In genomic region chr4:40220437-40220836, GRCm38 (mm10) we compare ENCODE assay signal across 9 mouse cellular contexts. TPM values are rescaled to one million over a fixed set of nuclear protein-coding genes. Genes with fewer than 3 reads are reported as not detected.
A peak's percentile ranks its signal among the peaks of the same experiment; 100 is the strongest.
DNase-seq lines count a peak whose midpoint lies in the region; ATAC-seq and TF ChIP-seq lines count a peak whose summit lies in the region.
"Had no signal": no experiment of that assay in that cellular context is flagged by ENCODE, and none has a peak within 500 bp of the region (broad histone marks: within the 10 kb centered on the region; RNA-seq: fewer than 3 reads in every experiment).

No protein-coding gene starts in this region.

- H3K4me1 ChIP-seq in lung, embryonic 14.5 days (ENCODE audit: insufficient read depth), result no peaks in the 10 kb centered on the region
- H3K4me1 ChIP-seq in embryonic facial prominence, embryonic 14.5 days (ENCODE audit: control insufficient read depth, insufficient read depth, low read length), result 0 out of 2 replicates have a peak, but pooled peaks cover 3% of the 10 kb centered on the region
- no peaks in the 10 kb centered on the region for H3K4me1 ChIP-seq in hindbrain, postnatal 0 days (ENCODE audit: insufficient read depth, low read length)

- H3K4me2 ChIP-seq in lung, embryonic 14.5 days, result peak overlapping the region; percentile 39; the same call in 1 of the 2 replicates
- H3K4me2 ChIP-seq in embryonic facial prominence, embryonic 14.5 days (ENCODE audit: low read depth, low read length), result no peak overlapping the region
- H3K4me2 ChIP-seq in hindbrain, postnatal 0 days (ENCODE audit: low read depth, low read length), result peak overlapping the region; percentile 21

- intact Hi-C loops in left cerebral cortex, postnatal 10 days (cut with DNase I), result no loop called here

- H3K27me3 ChIP-seq in lung, embryonic 14.5 days (ENCODE audit: insufficient read depth, low read length), result no peaks in the 10 kb centered on the region
- H3K27me3 ChIP-seq in embryonic facial prominence, embryonic 14.5 days (replicated peaks; ENCODE audit: control insufficient read depth, insufficient read depth, low read length), result peaks cover 5% of the 10 kb centered on the region; the same call in 1 of the 2 replicates
- H3K27me3 ChIP-seq in hindbrain, postnatal 0 days (ENCODE audit: insufficient read depth, low read length), result no peaks in the 10 kb centered on the region

- 15% methylated on average over 12 of the region's 12 CpGs for WGBS in lung, embryonic 14.5 days
- 22% methylated on average over 12 of the region's 12 CpGs for WGBS in embryonic facial prominence, embryonic 14.5 days
- WGBS in hindbrain, postnatal 0 days, result 22% methylated on average over 12 of the region's 12 CpGs

- peak overlapping the region; percentile 13; the same call in 1 of the 2 replicates for H3K9ac ChIP-seq in lung, embryonic 14.5 days
- H3K9ac ChIP-seq in embryonic facial prominence, embryonic 14.5 days (ENCODE audit: low read depth, low read length), result peak overlapping the region; percentile 19; the same call in 1 of the 2 replicates
- no peak overlapping the region for H3K9ac ChIP-seq in hindbrain, postnatal 0 days (replicated peaks; ENCODE audit: low read length)

- H3K27ac ChIP-seq in lung, embryonic 14.5 days (ENCODE audit: low read depth), result no peak overlapping the region
- H3K27ac ChIP-seq in embryonic facial prominence, embryonic 14.5 days (replicated peaks; ENCODE audit: low read depth, low read length), result no peak overlapping the region; the same call in 1 of the 2 replicates
- no peak overlapping the region for H3K27ac ChIP-seq in hindbrain, postnatal 0 days
- H3K27ac ChIP-seq: gastrocnemius, adult 2 months; kidney, postnatal 0 days had no signal

- ATAC-seq in lung, embryonic 14.5 days (ENCODE audit: insufficient read depth), result no peak
- ATAC-seq in embryonic facial prominence, embryonic 14.5 days (ENCODE audit: low read depth), result no peak
- ATAC-seq in hindbrain, postnatal 0 days, result no peak

- no peaks in the 10 kb centered on the region for H3K36me3 ChIP-seq in lung, embryonic 14.5 days (ENCODE audit: insufficient read depth)
- no peaks in the 10 kb centered on the region for H3K36me3 ChIP-seq in embryonic facial prominence, embryonic 14.5 days (ENCODE audit: control insufficient read depth, insufficient read depth, low read length)
- no peaks in the 10 kb centered on the region for H3K36me3 ChIP-seq in hindbrain, postnatal 0 days (ENCODE audit: insufficient read depth, low read length)

- DNase-seq in lung, embryonic 14.5 days, result no peak
- DNase-seq in lung, postnatal 14 days, result no peak
- DNase-seq in embryonic facial prominence, embryonic 14.5 days (ENCODE audit: low spot score), result no peak
- DNase-seq in hindbrain, postnatal 0 days (ENCODE audit: low spot score), result no peak
- DNase-seq in retina, embryonic 14.5 days (ENCODE audit: low spot score), result peak; percentile 16
- no peak for DNase-seq in left cerebral cortex, postnatal 10 days (ENCODE audit: extremely low spot score in 1 of 2, low spot score in 2 of 2)
- DNase-seq in natural killer cell, adult 2 months (ENCODE audit: low spot score in 2 of 2), result no peak
- DNase-seq: gastrocnemius, adult 2 months had no signal

- TF ChIP-seq CTCF in lung, embryonic 14.5 days (IDR thresholded peaks at IDR 0.05; ENCODE audit: low read depth), result no peak
- TF ChIP-seq CTCF in hindbrain, postnatal 0 days (IDR thresholded peaks at IDR 0.05; ENCODE audit: low read depth), result no peak

- no peak overlapping the region for H3K4me3 ChIP-seq in lung, embryonic 14.5 days (ENCODE audit: low read depth, low read length)
- H3K4me3 ChIP-seq in embryonic facial prominence, embryonic 14.5 days (ENCODE audit: low read depth, low read length), result no peak overlapping the region
- 0 out of 2 replicates have a peak overlapping the region, but pooled peaks have one; percentile 7 for H3K4me3 ChIP-seq in hindbrain, postnatal 0 days (ENCODE audit: low read length)
- H3K4me3 ChIP-seq: gastrocnemius, adult 2 months had no signal

- H3K9me3 ChIP-seq in lung, embryonic 14.5 days (ENCODE audit: low read depth, low read length), result no peaks in the 10 kb centered on the region
- H3K9me3 ChIP-seq in embryonic facial prominence, embryonic 14.5 days (ENCODE audit: control insufficient read depth, low read length), result no peaks in the 10 kb centered on the region
- no peaks in the 10 kb centered on the region for H3K9me3 ChIP-seq in hindbrain, postnatal 0 days (ENCODE audit: low read length)

RNA-seq across cellular contexts. Expression of gene Ddx58, which starts 19.2 kb away (rescaled TPM):
- 7.6 and 9.2 TPM in 2 replicates for polyA plus RNA-seq in lung, embryonic 14.5 days (2014; fragmentation: Nextera tagmentation; extraction: Ambion mirVana)
- polyA plus RNA-seq in embryonic facial prominence, embryonic 14.5 days (2014; fragmentation: Nextera tagmentation; extraction: Ambion mirVana), result 9.0 and 9.7 TPM in 2 replicates
- total RNA-seq in hindbrain, postnatal 0 days (2014; rRNA removed), result 4.2 and 7.0 TPM in 2 replicates
- 2.3 and 4.2 TPM in 2 replicates for polyA plus RNA-seq in hindbrain, postnatal 0 days (2015; fragmentation: Nextera tagmentation; extraction: Ambion mirVana)
- total RNA-seq in left cerebral cortex, postnatal 10 days (2021), result 1 to 10 TPM; 3.5 to 4.8 TPM

RNA-seq across cellular contexts. Expression of gene Smim27, which starts 48.9 kb away (rescaled TPM):
- 24.0 and 32.4 TPM in 2 replicates for polyA plus RNA-seq in lung, embryonic 14.5 days (2014; fragmentation: Nextera tagmentation; extraction: Ambion mirVana)
- polyA plus RNA-seq in embryonic facial prominence, embryonic 14.5 days (2014; fragmentation: Nextera tagmentation; extraction: Ambion mirVana), result 35.1 and 47.1 TPM in 2 replicates
- total RNA-seq in hindbrain, postnatal 0 days (2014; rRNA removed), result 0.31 and 1.7 TPM in 2 replicates
- 19.1 and 28.5 TPM in 2 replicates for polyA plus RNA-seq in hindbrain, postnatal 0 days (2015; fragmentation: Nextera tagmentation; extraction: Ambion mirVana)
- total RNA-seq in left cerebral cortex, postnatal 10 days (2021), result 10 to 100 TPM in 1 of 2 experiments, 1 to 10 TPM in 1; 8.5 to 14.4 TPM

RNA-seq across cellular contexts. Expression of gene Topors, which starts 49.2 kb away (rescaled TPM):
- 49.3 and 50.6 TPM in 2 replicates for polyA plus RNA-seq in lung, embryonic 14.5 days (2014; fragmentation: Nextera tagmentation; extraction: Ambion mirVana)
- polyA plus RNA-seq in embryonic facial prominence, embryonic 14.5 days (2014; fragmentation: Nextera tagmentation; extraction: Ambion mirVana), result 37.8 and 40.0 TPM in 2 replicates
- total RNA-seq in hindbrain, postnatal 0 days (2014; rRNA removed), result 19.1 and 21.3 TPM in 2 replicates
- 30.0 and 30.7 TPM in 2 replicates for polyA plus RNA-seq in hindbrain, postnatal 0 days (2015; fragmentation: Nextera tagmentation; extraction: Ambion mirVana)
- total RNA-seq in left cerebral cortex, postnatal 10 days (2021), result 10 to 100 TPM; 16.0 to 17.8 TPM

RNA-seq across cellular contexts. Expression of gene Ndufb6, which starts 58.8 kb away (rescaled TPM):
- polyA plus RNA-seq in lung, embryonic 14.5 days (2014; fragmentation: Nextera tagmentation; extraction: Ambion mirVana), result 284 and 295 TPM in 2 replicates
- polyA plus RNA-seq in embryonic facial prominence, embryonic 14.5 days (2014; fragmentation: Nextera tagmentation; extraction: Ambion mirVana), result 276 and 290 TPM in 2 replicates
- total RNA-seq in hindbrain, postnatal 0 days (2014; rRNA removed), result 180 TPM in 2 replicates
- 453 and 456 TPM in 2 replicates for polyA plus RNA-seq in hindbrain, postnatal 0 days (2015; fragmentation: Nextera tagmentation; extraction: Ambion mirVana)
- total RNA-seq in left cerebral cortex, postnatal 10 days (2021), result 100 to 1,000 TPM; 213 to 222 TPM
